Mouse (Mus musculus) liver, postnatal 0 days (tissue): ENCODE data around the gene Mgat3.

Experiments used
- CTCF ChIP-seq: sonication (generic); IDR thresholded peaks from 2 replicates; pipeline ENCODE4 v1.5.1; 2016; ENCODE audit warnings: antibody characterized with exemption, low read depth
- EP300 ChIP-seq: IDR thresholded peaks from 2 replicates; pipeline ENCODE4 v1.6.1; 2016; ENCODE audit warnings: antibody characterized with exemption, low read depth, mild to moderate bottlenecking

DNA sequence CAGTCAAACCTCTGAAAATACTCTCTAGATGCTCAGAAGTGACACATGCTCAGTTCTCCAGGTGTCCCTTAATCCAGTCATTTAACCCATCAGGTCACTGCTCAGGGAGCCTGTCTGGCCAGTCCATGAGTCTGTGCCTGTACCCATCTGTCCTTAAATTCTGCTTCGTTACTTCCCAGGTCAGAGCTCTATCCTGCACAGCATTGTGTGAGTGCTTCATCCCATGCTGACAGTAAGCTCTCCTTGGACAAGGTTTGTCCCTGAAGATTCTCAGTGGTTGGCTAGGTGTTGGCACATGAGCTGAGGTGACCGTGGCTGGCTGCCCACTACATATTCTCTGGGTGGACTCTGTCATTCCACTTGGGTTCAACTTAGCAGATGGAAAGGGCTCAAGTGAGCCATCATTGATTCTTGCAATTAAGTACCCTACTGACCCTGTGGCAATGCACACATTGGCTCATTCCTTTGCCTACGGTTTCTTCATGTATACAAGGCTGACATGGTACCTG is 32.6 kb downstream of the Mgat3 start:
- TF ChIP-seq CTCF (no peak), EP300 (no peak)
